In genomic region chr7:49335056-49335455, GRCm38 (mm10) we compare ENCODE assay signal across 31 mouse cellular contexts.
DNase-seq lines count a peak whose midpoint lies in the region; ATAC-seq and TF ChIP-seq lines count a peak whose summit lies in the region.
"Had no signal": no experiment of that assay in that cellular context is flagged by ENCODE, and none has a peak within 500 bp of the region (broad histone marks: within the 10 kb centered on the region; RNA-seq: fewer than 3 reads in every experiment).

No protein-coding gene starts in this region.

- 72% methylated on average over 3 of the region's 3 CpGs for WGBS in midbrain, embryonic 11.5 days

- H3K4me1 ChIP-seq in MEL (ENCODE audit: control insufficient read depth in 1 of 2, insufficient read depth in 2 of 2, low read length in 2 of 2) = peaks cover 4 to 13% of the 10 kb centered on the region in 2 experiments; a peak in 3 of 4 replicates
- H3K4me1 ChIP-seq in midbrain, embryonic 11.5 days (ENCODE audit: control insufficient read depth, insufficient read depth, low read length) = no peaks in the 10 kb centered on the region
- H3K4me1 ChIP-seq: liver, embryonic 13.5 days had no signal

- no peak for TF ChIP-seq POLR2A in MEL (IDR thresholded peaks at IDR 0.05; ENCODE audit: control insufficient read depth in 1 of 2, insufficient read depth in 1 of 2, low read depth in 1 of 2, low read length in 2 of 2, poor library complexity in 1 of 2)

- H3K27me3 ChIP-seq in MEL (ENCODE audit: control insufficient read depth in 1 of 2, insufficient read depth in 2 of 2, low read length in 2 of 2) = no peaks in the 10 kb centered on the region
- no peaks in the 10 kb centered on the region for H3K27me3 ChIP-seq in midbrain, embryonic 11.5 days (ENCODE audit: control insufficient read depth, insufficient read depth, low read length)
- H3K27me3 ChIP-seq: heart, embryonic 15.5 days; limb, embryonic 15.5 days; liver, embryonic 13.5 days; neural tube, embryonic 13.5 days; Patski had no signal

- H3K27ac ChIP-seq in gastrocnemius, adult 2 months = peak overlapping the region; percentile 84
- H3K27ac ChIP-seq in MEL (ENCODE audit: control insufficient read depth, low read depth, low read length) = no peak overlapping the region
- no peak overlapping the region for H3K27ac ChIP-seq in midbrain, embryonic 11.5 days (ENCODE audit: low read depth, low read length)
- H3K27ac ChIP-seq: heart, embryonic 10.5 days; heart, embryonic 15.5 days; hindbrain, postnatal 0 days; layer of hippocampus, adult 2 months; limb, embryonic 10.5 days; limb, embryonic 15.5 days; liver, embryonic 13.5 days; midbrain, embryonic 10.5 days had no signal

- H3K9ac ChIP-seq in MEL (ENCODE audit: control insufficient read depth, low read depth, low read length, poor library complexity, severe bottlenecking) = no peak overlapping the region
- no peak overlapping the region for H3K9ac ChIP-seq in midbrain, embryonic 11.5 days (ENCODE audit: low read length)
- H3K9ac ChIP-seq: heart, embryonic 15.5 days; limb, embryonic 15.5 days; liver, embryonic 13.5 days; neural tube, embryonic 13.5 days had no signal

- TF ChIP-seq EP300 in MEL (IDR thresholded peaks at IDR 0.05; ENCODE audit: low read depth in 1 of 2, low read length in 2 of 2) = no peak

- no peak for TF ChIP-seq CTCF in gastrocnemius, adult 2 months (IDR thresholded peaks at IDR 0.05)
- TF ChIP-seq CTCF in MEL (IDR thresholded peaks at IDR 0.05 in 2 of 3, conservative IDR thresholded peaks at IDR 0.05 in 1 of 3; ENCODE audit: control insufficient read depth in 1 of 3, insufficient read depth in 1 of 3, low read depth in 2 of 3, low read length in 3 of 3, poor library complexity in 1 of 3, severe bottlenecking in 1 of 3) = no peak

- no peak overlapping the region for H3K4me3 ChIP-seq in gastrocnemius, adult 2 months
- no peak overlapping the region for H3K4me3 ChIP-seq in MEL (ENCODE audit: control insufficient read depth in 1 of 2, insufficient read depth in 1 of 2, low read depth in 2 of 2, low read length in 2 of 2)
- H3K4me3 ChIP-seq in midbrain, embryonic 11.5 days (ENCODE audit: low read depth, low read length) = no peak overlapping the region
- H3K4me3 ChIP-seq: erythroblast, embryonic 14.5 days; heart, embryonic 10.5 days; heart, embryonic 15.5 days; layer of hippocampus, adult 2 months; limb, embryonic 10.5 days; limb, embryonic 15.5 days; liver, embryonic 13.5 days; midbrain, embryonic 10.5 days; neural tube, embryonic 13.5 days had no signal

- DNase-seq in gastrocnemius, adult 2 months = no peak
- no peak for DNase-seq in gastrocnemius, postnatal 14 days
- DNase-seq in MEL (ENCODE audit: low read depth, low spot score) = peak; percentile 47
- no peak for DNase-seq in retina, postnatal 1 day
- no peak for DNase-seq in urinary bladder, postnatal 10 days (ENCODE audit: low spot score)
- no peak for DNase-seq in heart, adult 8-10 months (ENCODE audit: low spot score)
- DNase-seq in midbrain, embryonic 11.5 days (ENCODE audit: low spot score, missing footprints) = no peak
- DNase-seq: adrenal gland, postnatal 25 days; cerebellum, postnatal 14 days; kidney, postnatal 36 days; liver, embryonic 13.5 days; lung, adult 18-20 months; lung, postnatal 4 days; right cerebral cortex, postnatal 14 days; thymus, postnatal 14 days had no signal

- peaks cover 0 to 6% of the 10 kb centered on the region in 2 experiments; a peak in 2 of 4 replicates for H3K36me3 ChIP-seq in MEL (ENCODE audit: control insufficient read depth in 1 of 2, insufficient read depth in 2 of 2, low read length in 2 of 2)
- no peaks in the 10 kb centered on the region for H3K36me3 ChIP-seq in midbrain, embryonic 11.5 days (ENCODE audit: control insufficient read depth, insufficient read depth, low read length)
- H3K36me3 ChIP-seq: G1E; heart, embryonic 10.5 days; heart, embryonic 15.5 days; limb, embryonic 10.5 days; limb, embryonic 15.5 days; liver, embryonic 13.5 days; midbrain, embryonic 10.5 days; neural tube, embryonic 13.5 days had no signal

- no peak for TF ChIP-seq RAD21 in MEL (IDR thresholded peaks at IDR 0.05; ENCODE audit: low read depth, low read length)

- no peaks in the 10 kb centered on the region for H3K79me2 ChIP-seq in MEL (ENCODE audit: control insufficient read depth, insufficient read depth, low read length, poor library complexity)

- no peak overlapping the region for H3K4me2 ChIP-seq in midbrain, embryonic 11.5 days
- H3K4me2 ChIP-seq: heart, embryonic 15.5 days; limb, embryonic 15.5 days; liver, embryonic 13.5 days; neural tube, embryonic 13.5 days had no signal

- intact Hi-C loops in gastrocnemius, adult 2 months (cut with DNase I) = no loop called here
- intact Hi-C loops in gastrocnemius, postnatal 14 days (cut with DNase I; ENCODE audit: low total_unique reads) = no loop called here

- no peaks in the 10 kb centered on the region for H3K9me3 ChIP-seq in MEL (replicated peaks; ENCODE audit: insufficient read depth, low read length)
- H3K9me3 ChIP-seq in midbrain, embryonic 11.5 days (ENCODE audit: control insufficient read depth, low read length) = no peaks in the 10 kb centered on the region
- H3K9me3 ChIP-seq: heart, embryonic 10.5 days; heart, embryonic 15.5 days; limb, embryonic 10.5 days; limb, embryonic 15.5 days; liver, embryonic 13.5 days; midbrain, embryonic 10.5 days; neural tube, embryonic 13.5 days had no signal

- peak; percentile 95 for ATAC-seq in inflammation-experienced regulatory T-cells, adult 6 months
- no peak for ATAC-seq in midbrain, embryonic 11.5 days (ENCODE audit: low FRiP score)
- ATAC-seq: forebrain, embryonic 16.5 days; hindbrain, postnatal 0 days; intestine, postnatal 0 days; lung, postnatal 0 days; midbrain, embryonic 16.5 days; Patski had no signal

TF ChIP-seq in MEL, 35 proteins besides CTCF, POLR2A, EP300 and RAD21:
- no peak for TF ChIP-seq POLR2AphosphoS2 (IDR thresholded peaks at IDR 0.05; ENCODE audit: low read length)
- TF ChIP-seq TCF12 (IDR thresholded peaks at IDR 0.05; ENCODE audit: low read depth, low read length) = no peak
- TF ChIP-seq GATA1 (IDR thresholded peaks at IDR 0.05; ENCODE audit: low read depth, low read length) = no peak
- TF ChIP-seq MYB (IDR thresholded peaks at IDR 0.05; ENCODE audit: low read depth, low read length) = no peak
- no peak for TF ChIP-seq JUND (IDR thresholded peaks at IDR 0.05; ENCODE audit: low read depth, low read length)
- TF ChIP-seq USF1 (IDR thresholded peaks at IDR 0.05; ENCODE audit: low read depth, low read length) = no peak
- TF ChIP-seq MXI1 (IDR thresholded peaks at IDR 0.05; ENCODE audit: low read depth, low read length) = no peak
- TF ChIP-seq ELF1 (IDR thresholded peaks at IDR 0.05; ENCODE audit: low read depth, low read length) = no peak
- no peak for TF ChIP-seq ZMIZ1 (IDR thresholded peaks at IDR 0.05; ENCODE audit: low read depth, low read length)
- TF ChIP-seq HCFC1 (IDR thresholded peaks at IDR 0.05; ENCODE audit: low read depth, low read length) = no peak
- TF ChIP-seq ETS1 (IDR thresholded peaks at IDR 0.05; ENCODE audit: low read depth, low read length) = no peak
- TF ChIP-seq BHLHE40 (IDR thresholded peaks at IDR 0.05; ENCODE audit: borderline replicate concordance, low read depth, low read length) = no peak
- no peak for TF ChIP-seq SIN3A (IDR thresholded peaks at IDR 0.05; ENCODE audit: low read length)
- TF ChIP-seq E2F4 (IDR thresholded peaks at IDR 0.05; ENCODE audit: borderline replicate concordance, low read depth, low read length) = no peak
- no peak for TF ChIP-seq GABPA (IDR thresholded peaks at IDR 0.05; ENCODE audit: low read depth, low read length)
- no peak for TF ChIP-seq MYC (IDR thresholded peaks at IDR 0.05; ENCODE audit: low read depth, low read length)
- no peak for TF ChIP-seq KAT2A (conservative IDR thresholded peaks at IDR 0.05; ENCODE audit: low read depth, low read length)
- no peak for TF ChIP-seq TAL1 (IDR thresholded peaks at IDR 0.05; ENCODE audit: low read length)
- no peak for TF ChIP-seq USF2 (IDR thresholded peaks at IDR 0.05; ENCODE audit: borderline replicate concordance in 1 of 2, insufficient read depth in 1 of 2, low read depth in 1 of 2, low read length in 2 of 2)
- TF ChIP-seq TBP (IDR thresholded peaks at IDR 0.05; ENCODE audit: low read depth, low read length) = no peak
